Mouse (Mus musculus): ENCODE measurements around the gene Cntfr. TPM values are rescaled to one million over a fixed set of nuclear protein-coding genes. Genes with fewer than 3 reads are reported as not detected.

Cntfr gene
- polyA plus RNA-seq, 1 experiment = not detected

DNA sequence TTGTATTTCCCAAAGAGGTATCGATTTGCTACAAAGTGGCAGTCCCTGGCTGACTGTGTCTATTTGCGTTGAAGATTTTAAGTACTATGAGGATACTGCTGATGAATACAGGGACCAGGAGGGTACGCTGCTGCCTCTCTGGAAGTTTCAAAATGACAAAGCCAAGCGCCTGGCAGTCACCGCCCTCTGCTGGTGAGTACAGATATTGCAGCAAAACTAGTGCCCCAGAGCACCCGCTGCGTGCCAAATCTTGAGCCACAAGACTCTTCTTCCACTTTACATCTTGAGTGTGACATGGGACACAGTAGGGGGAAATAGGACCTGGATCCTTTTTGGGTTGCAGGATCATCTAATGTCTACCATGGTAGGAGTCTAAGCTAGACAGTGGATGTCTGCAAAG is 82.7 kb downstream of the Cntfr start:
- TF ChIP-seq CTCF (IDR thresholded peaks at IDR 0.05; ENCODE audit: low read depth, low read length) (peak; percentile 92), POLR2A (IDR thresholded peaks at IDR 0.05; ENCODE audit: borderline replicate concordance, low read depth, low read length) (no peak)
- no peak overlapping the region for H3K4me3 ChIP-seq (ENCODE audit: insufficient read depth, low read length)
- H3K4me1 ChIP-seq (ENCODE audit: control insufficient read depth, insufficient read depth, low read length) = peaks cover 3% of the 10 kb centered on the region; the same call in 1 of the 2 replicates
- no peak overlapping the region for H3K27ac ChIP-seq (ENCODE audit: insufficient read depth, low read depth, low read length)

GRCm38 (mm10) chr4:41612166-41612565 is 84.7 kb downstream of the Cntfr start:
- H3K27ac ChIP-seq (ENCODE audit: insufficient read depth, low read depth, low read length) = no peak overlapping the region
- H3K4me1 ChIP-seq (ENCODE audit: control insufficient read depth, insufficient read depth, low read length) = peaks cover 3% of the 10 kb centered on the region; the same call in 1 of the 2 replicates
- TF ChIP-seq POLR2A (IDR thresholded peaks at IDR 0.05; ENCODE audit: borderline replicate concordance, low read depth, low read length) (no peak), CTCF (IDR thresholded peaks at IDR 0.05; ENCODE audit: low read depth, low read length) (no peak)
- no peak overlapping the region for H3K4me3 ChIP-seq (ENCODE audit: insufficient read depth, low read length)

DNA sequence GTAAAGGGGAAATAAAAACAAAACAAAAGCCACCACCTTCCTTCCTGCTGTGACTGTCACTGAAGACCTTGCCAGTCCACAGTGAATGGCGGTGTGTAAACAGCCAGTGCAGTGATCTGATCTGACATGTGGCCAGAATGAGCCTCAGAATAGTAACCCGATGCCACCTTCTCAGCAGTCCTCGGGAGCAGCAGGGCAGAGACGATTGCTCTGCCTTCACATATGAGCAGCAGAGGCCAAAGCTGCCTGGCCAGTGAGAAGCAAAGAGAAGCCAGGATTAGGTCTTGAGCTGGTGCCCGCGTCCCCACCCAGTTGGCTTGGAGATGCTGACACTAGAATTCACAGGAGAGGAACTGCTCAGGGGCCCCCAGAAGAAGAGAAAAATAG is 86.3 kb downstream of the Cntfr start:
- Histone ChIP-seq H3K27ac (ENCODE audit: insufficient read depth, low read depth, low read length) (no peak overlapping the region), H3K4me1 (ENCODE audit: control insufficient read depth, insufficient read depth, low read length) (peaks cover 3% of the 10 kb centered on the region; the same call in 1 of the 2 replicates), H3K4me3 (ENCODE audit: insufficient read depth, low read length) (no peak overlapping the region)
- no peak for TF ChIP-seq CTCF (IDR thresholded peaks at IDR 0.05; ENCODE audit: low read depth, low read length)
- TF ChIP-seq POLR2A (IDR thresholded peaks at IDR 0.05; ENCODE audit: borderline replicate concordance, low read depth, low read length) = no peak

DNA sequence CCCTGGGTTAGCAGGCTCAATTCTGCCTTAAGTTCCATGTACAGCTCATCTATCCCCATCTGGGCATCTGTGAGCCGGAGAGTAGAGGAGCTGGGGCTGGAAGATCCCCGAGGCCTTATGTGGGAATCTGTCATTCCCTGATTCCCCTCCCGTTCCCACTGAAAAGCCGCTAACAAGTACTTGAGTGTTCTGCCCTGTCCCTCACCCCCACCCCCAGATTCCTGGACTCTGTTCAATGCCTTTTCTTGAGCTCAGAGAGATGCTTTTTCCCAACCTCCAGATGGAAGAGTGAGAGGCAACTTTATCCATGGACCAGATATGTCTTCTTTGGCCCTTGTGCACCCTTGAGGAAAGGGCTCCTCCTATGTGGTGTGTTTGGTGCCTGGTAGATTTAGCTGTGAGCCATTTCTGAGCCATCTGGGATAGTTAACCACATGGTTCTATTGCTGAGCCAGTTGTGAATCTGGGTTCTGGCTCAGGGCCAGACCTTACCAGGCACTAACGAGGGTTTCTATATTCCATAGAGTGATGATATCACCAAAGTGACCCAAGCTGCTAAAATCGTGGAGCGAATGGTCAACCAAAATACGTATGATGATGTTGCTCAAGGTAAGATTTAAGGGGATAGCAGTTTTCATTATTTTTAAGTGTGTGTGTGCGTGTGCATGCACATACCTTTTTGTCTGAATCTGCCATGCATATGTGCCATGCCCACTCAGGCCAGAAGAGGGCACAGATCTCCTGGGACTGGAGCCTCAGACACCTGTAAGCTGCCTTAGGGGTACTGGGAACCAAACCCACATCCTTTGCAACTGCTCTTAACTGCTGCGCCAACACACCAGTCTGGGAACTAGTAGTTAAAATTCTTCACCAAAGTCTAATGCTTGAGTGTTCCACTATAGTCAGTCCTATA is 87.0 kb downstream of the Cntfr start:
- no peak overlapping the region for H3K4me3 ChIP-seq (ENCODE audit: insufficient read depth, low read length)
- H3K27ac ChIP-seq (ENCODE audit: insufficient read depth, low read depth, low read length) = no peak overlapping the region
- 0 out of 2 replicates have a peak, but pooled peaks have one; percentile 20 for TF ChIP-seq CTCF (IDR thresholded peaks at IDR 0.05; ENCODE audit: low read depth, low read length)
- TF ChIP-seq POLR2A (IDR thresholded peaks at IDR 0.05; ENCODE audit: borderline replicate concordance, low read depth, low read length) = no peak
- peaks cover 3% of the 10 kb centered on the region; the same call in 1 of the 2 replicates for H3K4me1 ChIP-seq (ENCODE audit: control insufficient read depth, insufficient read depth, low read length)

Other genes starting within 250 kb of the Cntfr start
- gene Kif24, start 232.2 kb downstream of the Cntfr start, polyA plus RNA-seq (2012; ENCODE audit: insufficient read depth, insufficient read length, missing spikeins) = 3.6 and 4.0 TPM in 2 replicates
- 28.7 and 29.4 TPM in 2 replicates for gene Nudt2, start 231.9 kb downstream of the Cntfr start, polyA plus RNA-seq (2012; ENCODE audit: insufficient read depth, insufficient read length, missing spikeins)
- 0.39 and 0.69 TPM in 2 replicates for gene AI464131, start 194.0 kb downstream of the Cntfr start, polyA plus RNA-seq (2012; ENCODE audit: insufficient read depth, insufficient read length, missing spikeins)
- gene 1110017D15Rik, start 179.8 kb downstream of the Cntfr start, polyA plus RNA-seq (2012; ENCODE audit: insufficient read depth, insufficient read length, missing spikeins) = 4.6 TPM in 1 of 2 replicates, not detected in the other
- 35.2 and 35.6 TPM in 2 replicates for gene Fam219a, start 127.6 kb downstream of the Cntfr start, polyA plus RNA-seq (2012; ENCODE audit: insufficient read depth, insufficient read length, missing spikeins)
- gene Dnaic1, start 127.3 kb downstream of the Cntfr start, polyA plus RNA-seq (2012; ENCODE audit: insufficient read depth, insufficient read length, missing spikeins) = not detected in 2 replicates
- gene Enho, start 56.8 kb downstream of the Cntfr start, polyA plus RNA-seq (2012; ENCODE audit: insufficient read depth, insufficient read length, missing spikeins) = 1.0 and 1.5 TPM in 2 replicates
- 36.8 and 43.2 TPM in 2 replicates for gene Il11ra1, start 2.9 kb upstream of the Cntfr start, polyA plus RNA-seq (2012; ENCODE audit: insufficient read depth, insufficient read length, missing spikeins)
- 19.1 and 20.0 TPM in 2 replicates for gene Rpp25l, start 16.4 kb upstream of the Cntfr start, polyA plus RNA-seq (2012; ENCODE audit: insufficient read depth, insufficient read length, missing spikeins)
- 75.2 and 75.7 TPM in 2 replicates for gene Dctn3, start 26.1 kb upstream of the Cntfr start, polyA plus RNA-seq (2012; ENCODE audit: insufficient read depth, insufficient read length, missing spikeins)
- not detected in 2 replicates for gene Arid3c, start 34.1 kb upstream of the Cntfr start, polyA plus RNA-seq (2012; ENCODE audit: insufficient read depth, insufficient read length, missing spikeins)
- gene Galt, start 58.1 kb upstream of the Cntfr start, polyA plus RNA-seq (2012; ENCODE audit: insufficient read depth, insufficient read length, missing spikeins) = 30.4 and 34.5 TPM in 2 replicates
- 52.7 and 60.0 TPM in 2 replicates for gene Sigmar1, start 59.1 kb upstream of the Cntfr start, polyA plus RNA-seq (2012; ENCODE audit: insufficient read depth, insufficient read length, missing spikeins)
- 13.3 and 15.4 TPM in 2 replicates for gene Ccl27a, start 77.2 kb upstream of the Cntfr start, polyA plus RNA-seq (2012; ENCODE audit: insufficient read depth, insufficient read length, missing spikeins)
- not detected in 2 replicates for gene Gm21541, start 206.5 kb upstream of the Cntfr start, polyA plus RNA-seq (2012; ENCODE audit: insufficient read depth, insufficient read length, missing spikeins)
- 2.0 and 2.8 TPM in 2 replicates for gene Gm20878, start 244.5 kb upstream of the Cntfr start, polyA plus RNA-seq (2012; ENCODE audit: insufficient read depth, insufficient read length, missing spikeins)